Mouse (Mus musculus) brain, embryonic 14.5 days (tissue): Measurements from ENCODE around the gene Ccdc59.

Source experiments
- CTCF ChIP-seq: fragments of 200-500 bp; IDR thresholded peaks from 2 replicates; pipeline ENCODE4 v1.5.1; 2012; ENCODE audit warnings: inconsistent platforms, mild to moderate bottlenecking, moderate library complexity, borderline replicate concordance; ENCODE audit not compliant: insufficient read depth, insufficient read length; ENCODE audit errors: extremely low read depth
- POLR2A ChIP-seq: fragments of 200-500 bp; IDR thresholded peaks from 2 replicates; pipeline ENCODE4 v1.6.1; 2012; ENCODE audit warnings: mild to moderate bottlenecking, inconsistent platforms, borderline replicate concordance; ENCODE audit not compliant: poor library complexity, insufficient read depth, insufficient read length, severe bottlenecking; ENCODE audit errors: extremely low read depth

- TF ChIP-seq CTCF, result peak; percentile 69
- TF ChIP-seq POLR2A, result peak; percentile 62
These were observed at the start of gene Ccdc59, which contains the start of gene Mettl25 for GRCm38 (mm10) chr10:105840928-105841888.
